Mouse (Mus musculus) hematopoietic stem cell, adult 5-6 weeks (primary cell): Measurements from ENCODE around the gene Psmd2. TPM values are rescaled to one million over a fixed set of nuclear protein-coding genes. Genes with fewer than 3 reads are reported as not detected.
A peak's percentile ranks its signal among the peaks of the same experiment; 100 is the strongest.

ENCODE experiments used
- ATAC-seq, 2 experiments: fragments of 125-278 bp in 1 of 2; replicated peaks in 1 of 2; 2 replicates each; pipeline ENCODE4 v1.8.0; 2016 to 2017; ENCODE audit warnings: inconsistent platforms in 2 of 2, mild to moderate bottlenecking in 2 of 2, moderate number of reproducible peaks in 2 of 2, low read depth in 1 of 2, moderate TSS enrichment in 1 of 2; ENCODE audit not compliant: low FRiP score in 2 of 2, poor library complexity in 2 of 2, severe bottlenecking in 2 of 2, insufficient read depth in 1 of 2, low TSS enrichment in 1 of 2
- total RNA-seq: library from RNA; stranded (forward); fragments of 172-1452, 232-1000 nt; gene quantifications from 2 replicates; pipeline ENCODE4 v1.2.3, GENCODE M21; 2017

The Psmd2 gene
- total RNA-seq, 1 experiment from 2014 or later: 211 TPM

DNA sequence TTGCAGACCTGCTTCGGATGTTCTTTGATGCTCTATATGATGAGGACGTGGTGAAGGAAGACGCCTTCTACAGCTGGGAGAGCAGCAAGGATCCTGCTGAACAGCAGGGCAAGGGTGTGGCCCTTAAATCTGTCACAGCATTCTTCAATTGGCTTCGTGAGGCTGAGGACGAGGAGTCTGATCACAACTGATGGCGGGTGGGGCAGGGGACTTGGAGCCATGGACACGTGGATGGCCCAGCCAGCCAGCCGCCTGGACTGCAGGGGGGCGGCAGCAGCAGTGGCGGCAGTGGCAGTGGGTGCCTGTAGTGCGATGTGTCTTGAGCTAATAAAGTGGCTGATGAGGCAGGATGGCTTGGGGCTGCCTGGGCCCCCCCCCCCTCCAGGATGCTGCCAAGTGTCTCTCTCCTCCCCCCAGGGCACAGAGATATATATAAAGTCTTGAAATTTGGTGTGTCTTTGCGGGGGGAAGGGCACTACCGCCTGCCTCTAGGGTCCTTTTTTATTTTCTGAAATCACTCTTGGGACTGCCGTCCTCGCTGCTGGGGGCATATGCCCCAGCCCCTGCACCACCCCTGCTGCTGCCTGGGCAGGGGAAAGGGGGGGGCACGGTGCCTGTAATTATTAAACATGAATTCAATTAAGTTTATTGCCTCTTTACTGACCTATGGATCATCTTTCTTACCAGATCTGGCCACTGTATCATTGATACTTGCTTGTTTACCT lies 41.0 kb downstream of the Psmd2 start:
- no peak for ATAC-seq

DNA sequence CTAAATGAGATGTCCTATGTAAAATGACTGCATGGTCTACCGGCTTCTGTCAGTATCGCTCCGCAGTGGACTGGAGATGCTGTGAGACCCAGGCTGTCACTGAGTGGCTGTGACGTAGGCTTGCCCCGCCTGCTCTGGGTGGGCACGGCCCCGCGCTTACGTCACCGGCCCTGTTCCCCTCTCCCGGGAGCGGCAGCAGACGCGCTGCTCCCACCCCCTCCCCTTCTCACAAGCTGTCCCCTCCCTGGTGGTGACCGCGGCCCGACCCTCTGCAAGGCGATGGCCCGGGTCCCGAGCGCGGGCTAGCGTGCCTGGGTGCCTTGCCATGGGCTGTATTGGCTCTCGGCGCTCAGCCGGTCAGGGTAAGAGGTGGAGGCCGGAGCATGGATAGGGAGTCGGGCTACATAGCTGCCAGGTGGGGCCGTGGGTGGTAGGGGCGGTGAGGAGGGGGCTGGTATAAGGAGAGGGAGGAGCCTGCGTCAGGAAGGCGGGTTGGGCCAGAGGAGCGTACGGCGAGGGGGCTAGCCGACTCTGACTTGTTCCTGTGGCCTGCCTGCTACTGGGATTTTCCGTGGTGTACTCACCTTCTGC lies 41.8 kb downstream of the Psmd2 start, which contains the start of gene Fam131a:
Fam131a (plus strand) TSS at position 131 of the 591 bp plus-strand sequence.
- ATAC-seq: peak; percentile 83 to 90

DNA sequence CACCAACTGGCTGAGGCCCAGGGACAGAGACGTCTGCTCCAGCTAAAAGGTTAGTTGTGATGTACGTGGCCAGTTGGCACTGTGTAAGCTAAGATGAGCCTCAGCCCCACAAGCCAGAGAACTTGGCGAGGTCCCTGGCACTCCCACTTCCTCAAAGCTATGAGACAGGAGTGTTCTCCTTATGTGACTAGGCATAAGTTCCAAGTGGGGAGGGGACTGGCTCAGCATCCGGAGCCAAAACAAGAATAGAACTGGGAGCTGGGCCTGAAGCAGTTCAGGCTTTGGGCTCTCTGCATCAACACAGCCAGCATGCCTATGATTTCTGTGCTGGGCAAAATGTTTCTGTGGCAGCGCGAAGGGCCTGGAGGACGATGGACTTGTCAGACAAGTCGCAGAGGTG lies 43.3 kb downstream of the Psmd2 start:
- ATAC-seq: peak in 1 of 2 experiments; percentile 31; a peak in 2 of 4 replicates

DNA sequence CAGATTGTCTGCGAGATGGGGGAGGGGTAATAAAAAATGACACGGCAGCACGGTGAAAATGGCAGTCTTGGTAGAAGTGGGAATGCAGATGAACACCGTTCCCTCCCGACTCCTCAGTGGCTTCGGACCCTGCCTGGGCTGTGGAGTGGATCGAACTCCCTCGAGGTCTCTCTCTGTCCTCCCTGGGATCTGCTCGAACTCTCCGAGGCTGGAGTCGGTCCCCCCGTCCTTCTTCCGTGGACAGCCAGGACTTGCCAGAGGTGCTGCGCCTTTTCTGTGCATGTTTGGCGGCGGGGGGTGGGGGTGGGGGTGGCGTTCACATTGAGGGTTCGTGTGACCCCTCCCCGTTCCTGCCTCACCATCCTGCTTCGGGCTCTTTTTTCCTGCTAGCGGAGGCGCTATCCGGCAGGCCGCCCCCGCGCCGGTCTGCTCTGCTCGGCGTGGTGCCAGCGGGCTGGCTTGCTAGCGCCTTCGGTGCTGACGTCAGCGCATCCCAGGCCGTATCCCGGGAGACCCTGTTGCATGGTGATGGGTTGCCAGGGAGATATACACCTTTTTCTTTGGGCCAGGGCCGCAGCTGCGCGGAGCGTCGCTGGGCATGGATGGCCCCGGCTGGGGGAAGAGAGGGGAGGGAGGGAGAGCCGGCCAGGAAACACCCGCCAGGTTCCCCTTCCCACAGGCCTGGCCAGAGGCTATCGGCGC lies 44.3 kb downstream of the Psmd2 start:
- ATAC-seq: peak; percentile 47 to 52

DNA sequence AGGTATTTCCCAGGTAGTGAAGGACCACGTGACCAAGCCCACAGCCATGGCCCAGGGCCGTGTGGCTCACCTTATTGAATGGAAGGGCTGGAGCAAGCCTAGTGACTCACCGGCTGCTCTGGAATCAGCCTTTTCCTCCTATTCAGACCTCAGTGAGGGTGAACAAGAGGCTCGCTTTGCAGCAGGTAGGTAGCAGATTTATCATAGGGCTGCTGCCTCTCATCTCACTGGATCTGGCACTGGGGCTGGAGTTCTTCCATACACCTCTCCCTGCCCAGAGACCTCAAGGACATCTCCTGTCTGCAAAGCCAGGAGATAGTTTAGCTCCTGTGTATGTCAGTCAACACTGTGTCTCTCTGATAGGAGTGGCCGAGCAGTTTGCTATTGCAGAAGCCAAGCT lies 47.8 kb downstream of the Psmd2 start:
- ATAC-seq: no peak

DNA sequence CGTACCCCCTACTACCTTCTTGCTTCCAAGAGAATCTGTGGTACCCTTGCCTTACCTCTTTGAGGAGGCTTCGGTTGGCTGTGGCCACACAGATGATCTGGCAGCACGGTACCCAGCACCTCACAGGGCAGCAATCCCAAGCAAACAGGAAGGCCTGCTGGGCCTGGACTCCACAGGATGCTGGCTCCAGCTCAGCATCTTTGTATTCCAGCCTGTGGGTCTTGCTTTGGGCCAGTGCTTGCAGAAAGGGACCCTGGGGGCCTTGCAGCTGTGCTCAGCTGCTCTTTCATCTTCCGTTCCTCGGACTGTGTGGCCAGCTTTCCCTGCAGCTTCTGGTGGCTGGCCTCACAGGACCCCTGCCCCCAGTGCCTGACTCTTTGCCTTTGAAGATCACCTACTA lies 48.6 kb downstream of the Psmd2 start:
- no peak for ATAC-seq

DNA sequence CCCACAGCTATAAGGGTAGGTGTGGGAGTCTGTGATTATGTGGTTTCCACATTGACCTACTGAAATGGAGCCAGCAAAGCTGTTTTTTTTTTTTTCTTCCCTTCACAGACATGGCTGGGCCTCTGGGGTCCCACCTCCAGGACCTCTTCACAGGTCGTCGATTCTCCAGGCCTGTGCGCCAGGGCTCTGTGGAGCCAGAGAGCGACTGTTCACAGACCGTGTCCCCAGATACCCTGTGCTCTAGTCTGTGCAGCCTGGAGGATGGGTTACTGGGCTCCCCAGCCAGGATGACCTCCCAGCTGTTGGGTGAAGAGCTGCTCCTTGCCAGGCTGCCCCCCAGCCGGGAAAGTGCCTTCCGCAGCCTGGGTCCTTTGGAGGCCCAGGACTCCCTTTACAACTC lies 49.9 kb downstream of the Psmd2 start:
- ATAC-seq: no peak

DNA sequence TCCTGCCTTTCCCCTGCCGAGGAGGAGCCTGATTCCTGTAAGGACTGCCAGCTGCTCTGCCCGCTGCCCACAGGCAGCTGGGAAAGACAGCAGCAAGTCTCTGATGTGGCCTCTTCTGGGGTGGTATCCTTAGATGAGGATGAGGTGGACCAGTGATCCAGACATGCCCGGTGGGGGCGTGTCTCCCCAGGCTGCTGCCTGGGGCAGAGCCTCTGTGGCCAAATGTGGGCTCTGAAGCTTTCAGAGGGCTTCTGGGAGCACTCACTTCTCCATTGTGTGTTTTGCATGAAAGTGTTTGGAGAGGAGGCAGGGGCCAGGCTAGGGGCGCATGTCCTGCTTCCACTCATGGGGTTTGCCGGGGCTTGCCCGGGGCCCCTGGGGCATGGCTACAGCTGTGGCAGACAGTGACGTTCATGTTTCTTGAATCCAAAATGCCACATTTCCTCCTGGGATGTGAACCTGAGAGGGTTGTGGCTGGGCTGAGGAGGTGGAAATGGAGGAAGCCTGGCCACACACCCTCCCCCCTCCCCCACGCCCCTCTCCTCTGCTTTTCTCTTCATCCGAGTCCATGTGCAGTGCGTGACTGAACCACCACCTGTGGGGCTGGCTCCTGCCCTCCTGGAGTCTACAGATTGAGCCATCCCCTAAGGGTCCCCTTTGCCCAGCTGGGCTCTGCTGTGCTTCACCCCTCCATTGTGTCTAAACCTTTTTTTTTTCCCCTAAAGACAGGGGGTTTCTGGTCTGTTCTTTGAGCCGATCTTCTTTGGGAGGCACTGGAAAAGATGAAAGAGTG lies 50.5 kb downstream of the Psmd2 start:
- ATAC-seq: peak; percentile 19 to 35; a peak in 1 of 4 replicates

DNA sequence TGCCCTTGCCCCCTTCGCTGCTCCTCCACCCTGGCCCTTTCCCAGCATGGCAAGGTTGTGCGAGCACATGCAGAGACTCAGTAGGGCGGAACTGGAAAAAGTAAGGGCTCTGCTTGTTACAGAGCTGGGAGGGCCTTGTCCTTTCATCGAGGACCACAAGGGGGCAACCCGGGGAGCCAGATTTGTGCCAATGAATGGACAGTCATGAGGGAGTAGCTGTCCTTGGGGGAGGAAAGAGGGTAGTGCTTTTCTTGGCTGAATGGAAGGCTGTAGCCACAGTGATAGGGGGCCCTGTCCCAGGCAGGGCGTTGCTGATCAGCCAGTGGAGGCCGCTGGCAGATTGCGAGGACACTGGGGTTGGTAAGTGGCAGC lies 51.1 kb downstream of the Psmd2 start:
- peak; percentile 68 to 74 for ATAC-seq

DNA sequence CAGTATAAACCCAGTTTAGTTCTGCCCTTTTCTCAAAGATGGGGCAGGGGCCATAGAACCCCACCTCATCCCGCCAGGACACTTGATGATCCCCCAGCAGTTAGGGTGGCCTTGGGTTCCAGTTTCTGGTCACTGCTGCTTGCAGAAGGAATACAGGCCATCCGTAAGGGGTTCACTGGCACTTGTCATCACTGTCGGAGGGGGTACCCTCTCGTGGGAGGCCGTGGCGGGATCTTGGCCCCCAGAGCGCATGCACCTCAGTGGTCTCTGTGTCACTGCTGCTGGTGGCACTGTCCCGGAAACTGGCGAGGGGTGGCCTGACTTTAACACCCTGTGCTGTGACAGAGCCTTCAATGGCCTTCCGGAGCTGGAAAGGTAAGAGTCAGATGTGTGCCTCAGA lies 51.6 kb downstream of the Psmd2 start:
- ATAC-seq: no peak

DNA sequence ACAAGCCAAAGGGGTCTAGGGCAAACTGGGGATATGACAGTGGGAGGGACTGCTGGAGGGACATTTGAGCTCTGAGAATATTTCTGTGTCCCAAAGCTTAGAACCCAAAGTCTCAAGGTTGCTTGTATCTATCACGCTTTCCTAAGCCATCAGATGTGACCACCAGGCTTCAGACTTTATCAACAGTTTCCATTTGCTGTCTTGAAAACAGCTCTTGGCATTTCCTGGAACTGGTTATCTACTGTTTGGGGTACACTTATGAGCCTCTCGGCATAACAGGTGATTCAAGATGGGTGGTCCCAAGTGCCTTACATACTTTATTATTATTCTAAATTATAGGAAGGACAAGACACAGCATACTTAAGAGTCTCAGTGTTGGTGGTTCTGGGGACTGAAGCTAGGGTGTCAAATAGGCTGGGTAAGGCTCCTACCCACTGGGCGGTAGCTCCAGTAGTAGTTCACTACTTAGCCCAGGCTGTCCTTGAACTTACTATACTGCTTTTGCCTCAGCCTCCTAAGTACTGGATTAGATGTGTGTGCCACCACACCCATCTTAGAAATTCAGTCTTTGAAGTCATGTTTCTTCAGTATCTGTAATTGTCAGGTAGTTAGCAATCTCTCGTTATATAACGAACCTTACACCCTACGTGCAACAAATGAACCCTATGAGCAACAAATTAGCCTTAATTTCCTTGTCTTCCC lies 52.4 kb downstream of the Psmd2 start:
- no peak for ATAC-seq

DNA sequence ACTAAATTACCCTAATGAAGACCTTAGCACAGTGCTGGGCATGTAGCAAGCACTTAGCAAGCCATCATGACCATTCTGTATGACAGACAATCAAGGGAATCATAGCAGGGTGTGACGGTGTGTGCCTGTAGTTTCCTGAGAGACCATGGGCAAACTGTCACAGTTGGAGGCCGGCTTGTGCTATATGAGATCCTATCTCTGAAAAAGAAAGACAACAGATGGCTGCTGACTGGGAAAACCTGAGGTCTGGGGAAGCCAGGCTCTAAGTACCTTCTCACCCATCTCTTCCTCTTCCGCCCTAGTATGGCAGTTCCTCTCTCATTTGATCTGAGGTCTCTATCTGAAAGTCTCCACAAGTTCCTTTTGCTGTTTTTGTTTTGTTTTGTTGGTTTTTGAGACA lies 54.3 kb downstream of the Psmd2 start:
- ATAC-seq: no peak

DNA sequence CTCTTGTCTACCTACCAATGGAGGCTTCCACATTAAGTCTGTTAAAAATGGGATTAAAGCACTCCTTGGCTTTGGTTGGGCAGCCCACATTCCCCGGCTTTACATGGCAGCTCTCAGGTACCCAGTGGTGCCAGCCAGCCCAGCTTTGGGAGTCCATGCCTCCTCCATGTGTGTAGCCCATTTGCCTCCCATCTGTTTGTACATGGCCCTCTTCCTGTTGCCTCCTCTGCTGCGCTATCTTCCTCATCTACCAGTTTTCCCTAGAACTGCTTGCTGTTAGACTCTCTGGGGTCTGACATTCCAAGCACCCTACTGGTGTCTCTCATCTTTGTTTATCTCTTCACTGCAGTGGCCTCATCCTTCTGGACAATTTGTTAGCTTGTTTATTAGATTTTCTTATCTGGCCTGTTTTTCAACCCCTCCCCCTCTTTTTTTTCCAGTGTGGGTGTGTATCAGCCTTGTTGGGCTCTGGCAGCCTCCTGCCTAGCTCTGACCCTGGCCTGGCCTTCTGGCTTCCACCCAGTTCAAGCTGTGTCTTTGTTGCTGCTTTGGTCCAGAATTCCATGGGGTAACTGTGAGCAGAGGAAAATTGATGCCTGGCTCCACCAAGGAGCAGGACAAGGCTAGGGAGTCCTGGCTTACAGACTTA lies 55.1 kb downstream of the Psmd2 start:
- ATAC-seq: no peak

DNA sequence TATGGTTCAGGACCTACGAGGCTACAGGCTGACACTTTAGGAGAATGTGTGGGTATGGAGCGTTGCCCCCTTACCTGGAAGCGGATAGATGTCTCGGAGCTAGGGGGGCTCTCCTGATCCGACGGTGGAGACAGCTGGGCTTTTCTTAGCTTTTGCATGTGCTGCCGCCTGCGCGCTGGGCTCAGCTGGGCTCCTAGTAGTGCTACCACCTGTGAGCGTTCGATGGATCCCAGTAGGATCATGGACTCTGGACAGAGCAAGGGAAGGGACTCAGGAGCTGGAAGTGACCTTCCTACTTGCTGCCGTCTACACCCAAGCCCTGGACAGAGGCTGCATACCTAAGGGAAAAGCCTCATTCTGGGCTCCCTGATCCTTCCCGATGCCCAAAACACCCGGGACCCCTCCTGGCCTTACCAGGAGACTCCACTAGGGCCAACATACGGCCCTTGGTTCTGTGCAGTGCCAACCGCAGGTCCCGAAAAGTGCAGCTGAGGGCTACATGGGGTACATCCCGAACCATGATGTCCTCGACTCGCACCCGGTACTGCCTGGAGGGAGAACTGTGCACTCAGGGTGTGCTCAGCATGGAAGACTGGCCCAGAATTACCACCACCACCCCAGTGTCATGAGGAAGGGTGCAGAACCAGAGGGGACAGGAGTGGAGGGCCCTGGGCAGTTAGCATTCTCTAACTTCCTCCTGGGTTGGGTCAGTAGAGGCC lies 56.9 kb downstream of the Psmd2 start:
- no peak for ATAC-seq

DNA sequence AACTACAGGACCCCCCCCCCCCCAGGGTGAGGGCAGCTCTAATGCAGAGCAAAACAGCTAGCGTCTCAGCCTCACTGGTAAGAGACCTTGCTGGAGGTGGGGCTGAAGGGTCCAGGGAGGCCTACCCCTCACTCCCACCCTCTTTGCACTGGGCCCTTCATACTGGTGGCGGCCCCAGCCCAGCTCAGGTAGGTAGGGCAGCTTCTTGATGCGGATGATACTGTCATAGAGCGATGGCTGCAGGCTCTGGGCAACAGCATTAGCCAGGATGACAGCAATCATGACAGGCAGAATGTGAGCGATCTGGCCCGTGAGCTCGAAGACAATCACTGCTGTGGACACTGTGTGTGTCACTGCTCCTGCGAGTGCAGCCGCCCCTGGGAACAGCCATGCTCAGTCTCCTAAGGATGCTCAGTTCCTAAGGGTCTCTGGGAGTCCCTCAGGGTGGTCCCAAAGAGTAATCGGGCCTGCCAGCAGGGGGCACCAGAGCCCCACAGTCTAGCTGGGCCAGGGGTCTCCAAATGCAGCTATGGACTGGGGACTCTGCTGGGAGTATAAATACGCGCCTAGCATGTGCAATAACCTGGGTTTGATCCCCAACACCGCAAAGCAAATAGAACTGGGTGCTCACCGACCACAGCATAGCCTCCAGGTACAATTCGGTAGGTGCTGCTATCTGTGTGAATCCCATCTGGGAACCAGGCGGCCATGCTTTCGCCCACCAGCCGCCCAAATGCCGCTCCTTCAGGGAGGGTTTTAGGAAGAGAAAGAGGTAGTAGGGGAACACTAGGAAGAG lies 57.7 kb downstream of the Psmd2 start:
- ATAC-seq: 0 out of 4 replicates have a peak, but pooled peaks of 1 of the 2 experiments have one; percentile 5
